Mouse (Mus musculus): ENCODE results near the gene Cdc42bpa.

Cdc42bpa gene

DNA sequence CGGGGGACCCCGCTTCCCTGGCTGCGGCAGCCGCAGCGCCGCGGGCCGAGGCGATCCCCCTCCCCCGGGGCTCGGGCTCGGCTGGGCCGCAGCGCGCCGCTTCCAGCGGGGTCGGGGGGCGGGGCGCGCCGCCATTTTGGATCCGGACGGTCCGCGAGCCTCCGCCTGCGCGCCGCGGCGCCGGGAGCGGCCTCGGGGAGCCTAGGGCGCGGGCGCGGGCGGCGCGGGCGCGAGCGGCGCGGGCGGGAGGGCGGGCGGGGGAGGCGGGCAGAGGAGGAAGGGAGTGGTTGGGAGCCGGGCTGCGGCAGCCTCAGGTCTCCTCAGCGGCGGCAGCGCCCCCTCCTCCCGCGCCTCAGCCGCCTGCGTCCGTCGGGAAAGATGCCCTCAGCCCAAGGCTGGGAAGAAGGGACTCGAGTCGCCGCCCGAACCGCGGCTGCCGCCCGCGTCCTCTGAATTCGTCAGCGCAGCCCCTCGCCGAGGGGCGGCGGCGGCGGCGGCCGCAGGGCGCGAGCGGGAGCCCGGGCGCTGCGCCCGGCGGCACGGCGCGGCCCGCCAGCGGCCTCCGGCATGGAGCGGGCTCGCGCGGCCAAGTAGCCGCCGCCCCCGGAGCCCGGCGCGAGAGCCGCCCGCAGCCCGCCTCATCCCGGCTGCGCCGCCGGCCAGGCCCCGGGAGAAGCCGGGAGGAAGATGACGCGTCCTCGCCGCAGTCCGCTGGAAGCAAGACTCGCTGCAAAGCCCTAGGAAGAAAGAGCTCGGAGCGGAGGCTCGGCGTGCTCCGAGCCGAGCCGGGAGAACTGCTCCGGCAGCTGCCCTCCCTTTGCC, at the start of gene Cdc42bpa:
Gene Cdc42bpa, plus strand, starts transcription at position 752 of the 822 bp plus-strand sequence.
- peak; percentile 82 to 92 for DNase-seq

DNA sequence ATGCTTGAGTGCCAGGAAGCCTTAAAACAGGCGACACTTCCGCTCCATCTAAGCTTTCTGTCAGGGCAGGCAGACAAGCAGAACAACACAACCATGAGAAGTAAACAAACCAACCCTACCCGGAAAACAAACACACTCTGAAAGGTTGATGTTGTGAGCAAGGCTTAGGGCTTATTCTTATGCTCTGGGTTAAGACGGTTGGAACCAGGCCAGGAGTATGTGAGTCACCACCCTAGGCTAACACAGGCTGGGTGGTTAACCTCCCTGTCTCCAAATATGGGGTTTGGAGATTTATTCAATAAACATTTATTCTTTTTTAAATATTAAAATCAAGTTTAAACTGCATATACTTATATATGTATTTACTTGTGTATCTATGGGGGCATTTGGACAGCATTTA, 46.8 kb upstream of the Cdc42bpa start:
- DNase-seq, result peak in 1 of 2 experiments; percentile 56

DNA sequence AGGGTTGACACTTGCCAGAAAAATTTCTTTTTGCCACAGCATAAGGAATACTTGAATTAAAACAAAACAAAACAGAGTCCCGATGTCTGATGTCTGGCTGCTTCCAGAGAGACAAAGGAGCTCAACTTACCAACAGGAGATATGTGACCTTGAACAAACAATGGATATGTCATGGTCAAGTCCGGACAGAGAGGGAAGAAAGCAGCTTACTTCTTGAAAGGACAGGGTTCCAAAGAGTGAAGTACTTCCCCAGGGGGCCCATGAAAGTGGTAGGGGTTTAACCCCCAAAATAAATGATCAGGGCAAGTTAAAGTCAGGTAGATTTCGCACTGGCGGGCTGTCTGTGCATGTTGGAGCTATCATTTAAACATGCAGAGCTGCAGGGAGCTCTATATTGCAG, 43.2 kb upstream of the Cdc42bpa start:
- DNase-seq, result no peak

DNA sequence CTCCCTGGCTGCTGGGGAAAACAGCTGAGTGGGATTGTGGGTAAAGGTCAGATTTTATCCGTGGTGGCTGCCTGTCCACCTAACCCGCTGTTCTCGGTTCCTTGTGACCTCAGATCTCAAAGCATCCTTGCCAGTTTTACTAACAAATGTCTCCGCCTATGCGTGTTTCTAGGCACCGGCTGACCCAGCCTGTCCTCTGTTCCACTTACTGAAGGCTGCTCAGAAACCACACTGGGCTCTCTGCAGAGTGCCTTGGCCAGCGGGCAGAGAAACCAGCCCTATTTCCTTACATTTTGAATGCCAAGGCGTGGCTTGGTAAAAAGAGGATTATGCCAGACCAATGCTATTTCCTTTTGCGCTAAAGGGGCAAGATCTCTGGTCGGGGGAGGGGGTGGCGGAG, 42.8 kb upstream of the Cdc42bpa start:
- peak in 1 of 2 experiments; percentile 1 for DNase-seq

DNA sequence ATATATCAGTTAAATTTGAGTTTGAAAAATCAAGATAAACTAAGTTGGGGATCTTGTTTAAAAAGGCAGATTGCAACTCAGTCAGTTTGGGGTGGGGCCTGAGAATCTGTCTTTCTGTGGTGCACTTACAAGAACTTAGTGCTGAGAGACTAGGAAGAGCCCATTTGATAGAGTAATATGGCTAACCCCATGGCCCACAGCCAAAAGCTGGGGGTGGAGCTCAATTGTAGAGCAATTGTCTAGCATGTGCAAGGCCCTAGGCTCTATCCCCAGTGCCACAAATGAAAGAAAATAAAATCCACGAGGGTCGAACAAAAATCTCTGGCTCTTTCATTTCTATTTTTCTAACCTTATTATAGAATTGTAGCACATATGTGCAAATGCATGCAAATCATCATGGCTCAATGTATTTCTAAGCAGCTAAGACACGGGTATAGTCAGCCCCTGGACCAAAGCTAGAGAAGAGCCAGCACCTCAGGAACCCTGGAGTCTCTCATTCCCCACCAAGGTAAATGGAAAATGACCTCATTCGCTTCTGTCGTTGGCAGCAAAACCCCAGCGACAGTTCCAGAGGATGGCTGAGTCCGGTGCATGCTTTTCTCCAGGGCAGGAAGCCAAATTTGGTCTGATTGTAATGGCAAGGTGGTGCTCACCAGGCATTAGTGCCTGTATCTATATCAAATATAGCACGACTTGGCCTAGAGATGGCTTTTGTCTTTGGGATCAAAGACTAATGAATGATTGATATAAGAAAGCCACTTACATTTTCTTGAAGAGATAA, 40.4 kb upstream of the Cdc42bpa start:
- no peak for DNase-seq

DNA sequence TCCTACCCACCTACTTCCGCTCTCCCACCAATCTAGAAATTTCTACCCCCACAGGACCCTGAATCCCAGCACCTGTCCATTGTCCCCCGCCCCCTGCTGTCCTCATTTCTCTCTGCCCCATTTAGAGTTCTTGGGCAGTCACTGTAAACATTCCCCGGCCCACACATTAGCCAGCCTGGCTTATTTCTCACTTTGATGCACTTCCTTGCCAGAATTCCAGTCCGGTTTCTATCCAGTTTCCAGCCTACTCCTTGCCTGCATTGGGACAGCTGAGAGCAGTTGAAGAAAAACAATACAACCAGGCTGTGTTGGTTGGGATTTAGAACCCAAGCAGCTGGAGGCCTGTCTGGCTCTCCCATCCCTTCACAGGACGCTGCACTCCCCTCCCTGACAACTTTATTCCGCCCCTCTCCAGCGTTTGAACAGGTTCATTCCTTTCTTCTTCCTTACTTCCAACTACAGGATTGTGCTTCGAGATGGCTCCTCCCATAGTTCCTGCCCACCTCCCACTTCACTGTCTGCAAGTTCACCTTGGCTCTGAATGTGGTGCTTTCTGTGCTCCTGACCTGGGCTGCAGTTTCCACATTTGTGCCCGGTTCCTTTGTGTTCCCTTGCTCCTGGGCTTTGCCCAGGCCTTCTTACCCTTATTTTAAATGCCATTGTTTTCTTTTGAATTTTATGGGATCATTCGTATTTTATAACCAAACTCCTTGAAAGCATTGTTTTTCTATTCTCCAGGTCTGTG, 36.4 kb upstream of the Cdc42bpa start:
- DNase-seq, result no peak

DNA sequence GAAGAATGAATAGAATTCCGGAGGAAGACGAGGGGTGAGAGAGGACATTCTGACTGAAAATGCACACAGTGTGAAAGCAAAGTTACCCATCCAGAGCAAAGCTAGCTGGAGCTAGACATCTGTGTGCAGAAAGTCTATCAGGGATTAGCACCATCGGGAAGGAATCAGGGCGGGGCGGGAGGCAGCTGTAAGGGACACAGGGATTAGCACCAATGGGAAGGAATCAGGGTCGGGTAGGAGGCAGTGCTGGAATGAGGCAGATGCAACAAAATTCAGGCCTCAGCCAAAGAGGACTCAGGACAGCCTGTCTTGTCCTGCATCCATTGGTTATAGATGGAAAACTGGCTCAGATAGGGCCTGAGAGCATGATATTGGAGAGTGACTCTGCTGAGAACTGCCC, 34.0 kb upstream of the Cdc42bpa start:
- no peak for DNase-seq

DNA sequence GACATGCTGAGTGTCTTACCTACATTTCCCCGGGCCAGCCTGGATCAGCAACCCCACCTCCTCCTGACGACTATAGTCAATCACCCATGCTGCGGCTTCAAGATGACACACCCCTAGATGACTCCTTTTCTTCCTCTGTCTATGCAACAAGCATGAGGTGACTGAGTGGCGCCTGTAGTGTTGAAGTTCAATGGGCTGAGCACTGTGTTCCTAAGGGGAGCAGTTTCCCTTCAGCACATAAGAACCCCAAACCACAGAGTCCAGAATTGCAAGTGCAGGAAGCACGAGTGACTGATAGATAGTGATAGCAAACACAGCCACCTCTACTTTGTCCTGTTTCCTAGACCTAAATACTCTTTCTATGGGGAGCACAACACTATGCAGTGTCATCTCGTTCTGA, 33.2 kb upstream of the Cdc42bpa start:
- DNase-seq, result no peak

DNA sequence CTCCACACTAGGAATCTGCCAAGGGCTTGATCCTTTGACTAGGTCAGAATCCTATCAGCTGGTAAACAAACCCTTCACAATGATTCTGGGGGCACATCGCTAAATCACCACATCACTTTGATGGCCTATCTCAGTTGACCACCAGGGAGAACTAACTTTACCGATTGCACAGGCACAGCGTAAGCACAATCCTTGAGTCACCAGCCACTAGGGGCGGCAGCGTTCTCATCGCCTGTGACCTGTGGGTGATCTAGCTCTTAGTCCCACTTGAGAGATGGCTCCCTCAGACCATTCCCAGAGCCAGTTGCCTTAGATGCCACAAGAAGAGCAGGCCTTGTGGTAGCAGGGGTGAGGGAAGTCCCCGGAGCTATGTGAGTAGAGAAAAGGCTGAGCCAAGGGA, 31.4 kb upstream of the Cdc42bpa start:
- no peak for DNase-seq

DNA sequence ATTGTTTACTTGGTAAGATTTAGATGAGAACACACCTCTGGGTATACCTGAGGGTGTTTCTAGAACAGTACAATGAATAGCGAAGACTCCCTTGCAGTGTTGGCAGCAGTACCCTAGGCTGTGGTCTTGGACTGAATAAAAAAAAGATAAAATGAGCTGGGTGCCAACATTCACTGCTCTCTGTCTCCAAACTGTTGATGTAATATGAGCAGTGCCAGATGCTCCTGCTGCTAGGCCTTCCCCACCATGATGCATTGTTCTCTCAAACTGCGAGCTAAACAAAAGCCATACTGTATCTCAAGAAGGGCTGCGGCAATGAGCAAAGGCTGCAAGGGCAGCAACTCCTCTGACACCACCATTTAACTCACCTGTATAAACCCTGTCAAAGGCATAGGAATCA, 29.0 kb upstream of the Cdc42bpa start:
- DNase-seq, result no peak

DNA sequence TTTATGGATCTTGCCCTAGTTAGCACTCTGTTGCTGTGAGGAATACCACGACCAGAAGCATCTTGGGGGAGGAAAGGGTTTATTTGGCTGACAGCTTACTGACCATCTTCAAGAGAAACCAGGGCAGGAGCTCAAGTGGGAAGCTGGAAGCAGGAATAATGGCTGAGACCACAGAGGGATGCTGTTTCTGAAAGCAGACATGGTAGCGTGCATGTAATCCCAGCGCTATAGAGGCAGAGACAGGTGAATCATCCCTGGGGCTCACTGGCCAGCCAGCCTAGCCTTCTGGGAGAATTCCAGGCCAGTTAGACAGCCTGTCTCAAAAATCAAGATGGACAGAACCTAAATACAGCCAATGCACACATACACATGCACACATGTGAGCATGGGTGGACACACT, 26.2 kb upstream of the Cdc42bpa start:
- DNase-seq, result no peak

DNA sequence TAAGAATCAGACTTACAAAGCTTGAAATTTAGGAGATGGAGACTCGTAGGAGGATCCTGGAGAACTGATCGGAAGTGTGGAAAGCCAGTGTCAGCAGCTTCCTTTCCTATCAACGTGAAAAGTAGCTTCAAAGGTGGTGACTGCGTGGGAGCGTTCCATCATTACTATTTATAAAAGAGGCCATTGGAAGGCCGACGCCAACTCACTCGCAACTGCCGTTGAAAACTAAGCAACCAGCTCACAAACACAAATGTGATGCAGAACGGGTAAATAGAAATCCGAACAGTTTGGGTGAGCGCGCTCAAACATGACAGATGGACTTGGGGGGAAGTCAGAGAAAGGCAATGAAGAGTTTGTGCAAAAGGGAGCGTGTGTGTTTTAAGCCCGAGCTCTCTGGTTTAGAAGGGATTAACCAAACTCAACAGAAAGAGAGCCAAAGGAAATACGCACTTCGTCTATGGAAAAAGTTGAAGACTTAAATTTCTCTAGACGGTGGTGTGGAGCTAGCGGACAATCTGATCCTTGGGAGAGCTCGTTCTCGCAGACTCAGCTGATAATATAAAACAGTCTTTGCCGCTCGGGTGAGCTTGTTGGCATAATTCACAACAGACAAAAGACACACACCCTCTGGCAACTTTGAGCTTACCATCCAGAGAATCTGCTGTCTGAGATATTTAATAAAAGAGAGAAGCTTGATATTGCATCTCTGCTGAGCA, 20.0 kb upstream of the Cdc42bpa start:
- no peak for DNase-seq

DNA sequence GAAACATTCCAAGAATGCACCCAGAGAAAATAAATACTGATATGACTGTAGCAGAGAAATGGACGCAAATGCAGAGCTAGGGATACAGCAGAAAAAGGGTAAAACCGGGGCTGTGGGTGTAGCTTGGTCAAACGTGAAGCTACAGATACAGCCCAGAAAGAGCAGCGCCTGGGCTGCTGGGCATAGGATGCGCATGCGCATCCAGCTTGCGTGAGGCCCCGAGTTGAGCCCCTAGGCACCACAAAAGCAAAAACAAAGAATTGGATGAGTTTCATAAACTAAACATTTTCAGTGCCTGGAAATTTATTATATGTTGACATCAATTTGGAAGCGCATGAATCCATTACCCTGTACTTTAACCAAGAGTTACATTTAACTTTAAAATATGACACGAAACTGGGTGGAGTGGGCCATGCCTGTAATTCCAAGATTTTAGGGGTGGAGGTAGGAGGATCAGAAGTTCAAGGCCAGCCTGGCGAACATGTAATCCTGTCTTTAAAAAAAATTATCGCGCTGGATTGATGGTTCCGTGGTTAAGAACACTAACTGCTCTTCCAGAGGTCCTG, 19.4 kb upstream of the Cdc42bpa start:
- no peak for DNase-seq

DNA sequence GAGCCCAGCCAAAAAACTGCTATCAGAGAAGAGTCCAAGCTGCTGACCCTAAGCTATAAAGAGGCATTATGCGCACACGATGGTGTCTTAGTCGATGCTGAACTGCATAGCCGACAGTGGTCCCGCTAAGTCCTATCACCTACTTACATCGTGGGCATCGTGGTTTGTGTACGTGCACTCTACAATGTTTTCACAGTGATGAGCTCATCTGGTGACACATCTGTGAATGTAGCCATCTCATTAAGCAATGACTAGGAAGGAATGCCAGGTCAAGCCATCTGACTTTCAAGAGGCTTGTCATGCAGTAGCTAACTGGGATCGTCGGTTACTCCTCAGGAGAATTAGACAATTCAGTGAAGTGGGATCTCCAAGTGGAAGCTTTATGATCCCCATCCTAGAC, 15.3 kb upstream of the Cdc42bpa start:
- no peak for DNase-seq

DNA sequence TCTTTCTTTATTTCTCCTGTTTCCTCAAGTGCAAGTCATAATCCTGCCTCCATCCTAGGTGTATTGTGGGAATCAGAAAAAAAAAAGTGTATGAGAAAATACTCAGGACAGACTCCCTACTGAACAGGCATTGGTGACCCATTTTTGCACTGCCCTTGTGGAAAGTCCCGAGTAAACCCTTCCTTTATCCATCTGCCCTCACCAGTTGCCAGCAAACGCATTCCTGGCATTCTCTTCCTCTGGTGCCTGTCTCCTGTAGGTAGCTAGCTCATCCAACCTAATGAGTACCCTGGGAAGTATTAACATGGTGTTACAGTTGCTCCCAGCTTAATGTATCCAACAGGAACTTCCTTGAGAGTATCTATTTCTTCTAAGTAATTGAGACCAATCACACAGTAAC, 13.7 kb upstream of the Cdc42bpa start:
- peak in 1 of 2 experiments; percentile 18 for DNase-seq

DNA sequence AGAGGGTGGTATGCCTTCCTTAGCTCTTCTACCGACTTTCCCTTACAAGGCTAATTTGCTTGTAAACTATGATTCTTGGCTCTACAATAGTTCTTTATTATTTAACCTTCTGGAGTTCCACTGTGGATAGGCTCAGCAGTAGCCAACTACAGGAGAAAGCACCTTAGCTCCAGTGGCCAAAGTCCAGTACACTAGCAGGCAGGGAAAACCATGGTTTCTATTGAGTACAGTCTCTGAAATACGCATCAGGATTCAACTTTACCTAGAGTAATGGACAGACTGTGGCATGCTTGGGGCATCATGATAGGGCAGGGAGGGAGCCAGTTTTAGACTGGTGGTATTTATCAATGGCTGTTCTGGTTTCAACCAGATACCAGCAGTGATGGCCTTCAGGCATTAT, 12.6 kb upstream of the Cdc42bpa start:
- DNase-seq, result peak; percentile 51 to 71

DNA sequence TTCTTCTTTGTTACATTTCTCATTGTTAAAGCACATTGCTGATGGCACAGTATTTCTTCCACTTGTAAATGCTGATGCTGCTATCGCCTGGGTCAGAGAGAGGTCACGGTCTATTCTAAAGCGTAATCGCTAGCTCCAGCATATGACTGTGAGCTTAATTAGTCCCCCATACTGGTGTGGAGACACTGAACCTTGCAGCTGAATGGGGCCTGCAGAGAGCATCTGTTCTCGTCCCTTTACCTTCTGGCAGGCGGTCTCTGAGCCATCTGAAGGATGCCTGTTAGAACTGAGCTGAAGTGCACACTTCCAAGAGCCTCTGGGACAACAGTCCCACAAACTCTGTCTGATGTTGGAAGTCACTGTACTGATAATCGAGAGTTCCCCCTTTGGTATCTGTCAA, 8.7 kb upstream of the Cdc42bpa start:
- DNase-seq, result no peak

DNA sequence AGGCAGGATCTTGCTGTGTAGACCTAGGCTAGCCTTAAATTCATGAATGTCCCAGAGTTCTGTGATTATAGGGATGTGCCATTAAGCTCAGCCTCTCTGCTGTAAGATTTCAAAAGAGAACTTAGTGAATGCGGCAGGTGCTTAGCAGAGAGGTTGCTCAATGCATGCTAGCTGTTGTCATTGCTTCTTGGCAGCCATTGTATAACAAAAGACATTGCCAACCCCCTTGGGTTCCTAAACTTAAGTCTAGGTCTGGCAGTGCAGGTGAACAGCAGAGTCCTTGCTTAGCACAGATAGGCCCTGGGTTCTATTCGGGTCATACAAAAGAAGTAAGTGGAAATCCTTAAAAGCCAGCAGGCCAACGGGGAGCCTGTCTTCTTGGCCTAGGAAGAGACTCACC, 7.0 kb upstream of the Cdc42bpa start:
- no peak for DNase-seq

DNA sequence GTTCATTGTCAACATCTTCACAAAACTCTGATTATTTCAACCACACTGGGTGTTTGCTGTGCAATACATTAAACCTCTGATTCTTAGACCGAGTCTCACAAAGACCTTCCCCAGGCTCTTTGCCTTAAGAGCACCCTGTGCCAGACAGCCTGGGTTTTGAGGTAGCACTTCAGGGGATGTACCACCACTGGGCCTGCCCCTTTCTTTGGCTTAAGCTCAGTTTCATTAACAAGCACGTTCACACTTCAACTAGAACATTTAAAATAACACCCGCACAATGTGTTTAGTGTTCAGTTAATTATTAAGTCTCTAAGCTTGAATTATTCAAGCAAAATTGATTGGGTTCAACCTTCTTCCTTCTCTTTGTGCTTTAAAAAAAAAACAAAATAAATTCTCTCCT, 2.8 kb upstream of the Cdc42bpa start:
- peak; percentile 22 to 63 for DNase-seq

DNA sequence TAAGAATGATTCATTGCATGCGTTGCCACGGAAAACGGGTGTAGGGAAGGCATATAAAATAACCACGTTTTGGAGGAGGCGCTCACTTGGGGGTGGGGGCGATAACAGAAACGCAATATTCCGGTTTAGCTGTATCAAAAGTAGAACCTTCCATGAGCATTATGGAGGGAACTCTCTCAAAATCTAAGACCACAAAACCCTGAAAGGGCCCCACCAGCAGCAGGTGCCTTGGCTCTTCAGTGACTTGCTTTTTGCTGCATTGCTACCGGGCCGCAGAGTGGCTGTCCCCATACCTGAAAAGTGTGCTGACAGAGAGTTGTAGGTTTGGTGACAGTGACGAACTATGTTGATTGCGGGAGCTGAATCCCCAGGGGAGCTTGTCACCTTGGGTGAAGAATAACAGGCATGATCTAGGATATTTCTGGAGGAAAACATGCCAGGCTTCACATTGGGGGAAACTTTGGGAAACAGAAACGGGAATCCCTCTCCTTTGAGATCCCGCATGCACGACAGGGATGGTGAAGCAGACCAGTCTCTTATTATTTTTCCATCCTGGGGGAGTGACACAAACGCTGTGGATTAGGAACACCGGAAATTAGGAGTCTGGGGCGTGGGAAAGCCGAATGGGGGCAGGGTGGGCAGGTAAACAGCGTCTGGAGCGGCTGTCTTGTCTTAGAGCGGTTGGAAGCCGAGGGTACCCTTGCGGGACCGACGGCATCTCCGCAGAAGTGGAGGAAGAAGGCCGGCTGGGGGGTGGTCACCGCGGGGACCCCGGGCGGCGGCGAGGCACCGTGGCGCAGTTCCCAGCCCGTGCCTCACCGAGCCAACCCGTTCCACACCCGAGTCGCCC, 1.2 kb upstream of the Cdc42bpa start:
- peak; percentile 53 to 72 for DNase-seq

DNA sequence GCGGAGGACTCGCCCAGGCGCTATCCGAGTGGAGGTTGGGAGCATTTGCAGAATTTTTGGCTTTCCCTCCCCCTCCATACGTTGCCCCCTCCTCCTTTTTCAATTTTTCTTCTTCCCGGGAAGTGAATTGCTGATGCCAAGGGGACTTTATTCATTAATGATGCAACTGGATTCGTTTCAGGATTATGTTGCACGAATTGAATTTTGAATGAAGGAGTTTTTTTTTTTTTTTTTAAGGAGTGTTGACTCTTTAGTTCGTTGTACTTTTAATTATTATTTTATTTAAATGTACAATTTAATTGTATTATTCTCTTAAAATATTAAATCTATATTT, 238 bp downstream of the Cdc42bpa start:
- DNase-seq, result no peak

All from kidney, postnatal 25 days (tissue).